Mouse (Mus musculus) brain, embryonic 14.5 days (tissue): ENCODE results near the gene Schip1. TPM values are rescaled to one million over a fixed set of nuclear protein-coding genes. Genes with fewer than 3 reads are reported as not detected.

ENCODE experiments used
- DNase-seq: peaks from one replicate; pipeline ENCODE4 v3.0.0-alpha.2; 2011; ENCODE audit warnings: low read depth
- CTCF ChIP-seq: fragments of 200-500 bp; IDR thresholded peaks from 2 replicates; pipeline ENCODE4 v1.5.1; 2012; ENCODE audit warnings: inconsistent platforms, mild to moderate bottlenecking, moderate library complexity, borderline replicate concordance; ENCODE audit not compliant: insufficient read depth, insufficient read length; ENCODE audit errors: extremely low read depth
- POLR2A ChIP-seq: fragments of 200-500 bp; IDR thresholded peaks from 2 replicates; pipeline ENCODE4 v1.6.1; 2012; ENCODE audit warnings: mild to moderate bottlenecking, inconsistent platforms, borderline replicate concordance; ENCODE audit not compliant: poor library complexity, insufficient read depth, insufficient read length, severe bottlenecking; ENCODE audit errors: extremely low read depth
- polyA plus RNA-seq: library from polyadenylated mRNA; depleted of rRNA; stranded (reverse); fragments of >200 nt; gene quantifications from 2 replicates; pipeline ENCODE4 v1.2.3, GENCODE M21; 2012

The Schip1 gene
- polyA plus RNA-seq, 1 experiment: 80.7 TPM

DNA sequence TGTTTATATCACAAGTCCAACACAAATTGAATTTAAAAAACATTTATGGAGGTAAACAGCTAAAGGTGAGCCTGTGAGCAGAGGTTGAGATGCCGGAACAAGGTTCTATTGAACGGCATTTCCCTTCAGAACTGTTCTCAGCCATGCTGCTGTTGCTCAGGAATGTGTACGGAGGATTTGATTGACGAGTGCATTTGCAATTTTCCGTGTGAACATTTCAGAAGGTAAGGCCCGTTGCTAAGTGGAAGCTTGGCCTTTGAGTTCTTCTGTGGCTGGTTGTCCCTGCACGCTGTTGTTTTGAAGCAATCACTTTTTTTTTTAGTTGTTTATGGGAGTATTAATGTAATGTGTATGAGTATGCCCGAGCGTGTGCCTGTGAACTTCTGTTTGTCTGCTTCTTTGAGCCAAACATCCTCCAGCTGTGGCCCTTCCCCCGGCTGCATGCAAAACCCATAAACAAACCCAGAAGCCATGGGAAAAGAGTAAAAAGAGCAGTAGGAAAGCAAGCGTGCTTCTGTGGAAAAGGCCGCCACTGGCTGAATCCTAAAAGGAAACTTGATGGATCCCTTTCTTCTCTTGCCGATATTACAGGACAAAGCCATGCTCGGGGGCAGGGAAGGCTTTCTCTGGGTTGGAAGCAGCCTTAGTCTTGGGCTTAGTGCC, 518.6 kb downstream of the Schip1 start:
- DNase-seq: peak; percentile 74
- TF ChIP-seq POLR2A (no peak), CTCF (no peak)

DNA sequence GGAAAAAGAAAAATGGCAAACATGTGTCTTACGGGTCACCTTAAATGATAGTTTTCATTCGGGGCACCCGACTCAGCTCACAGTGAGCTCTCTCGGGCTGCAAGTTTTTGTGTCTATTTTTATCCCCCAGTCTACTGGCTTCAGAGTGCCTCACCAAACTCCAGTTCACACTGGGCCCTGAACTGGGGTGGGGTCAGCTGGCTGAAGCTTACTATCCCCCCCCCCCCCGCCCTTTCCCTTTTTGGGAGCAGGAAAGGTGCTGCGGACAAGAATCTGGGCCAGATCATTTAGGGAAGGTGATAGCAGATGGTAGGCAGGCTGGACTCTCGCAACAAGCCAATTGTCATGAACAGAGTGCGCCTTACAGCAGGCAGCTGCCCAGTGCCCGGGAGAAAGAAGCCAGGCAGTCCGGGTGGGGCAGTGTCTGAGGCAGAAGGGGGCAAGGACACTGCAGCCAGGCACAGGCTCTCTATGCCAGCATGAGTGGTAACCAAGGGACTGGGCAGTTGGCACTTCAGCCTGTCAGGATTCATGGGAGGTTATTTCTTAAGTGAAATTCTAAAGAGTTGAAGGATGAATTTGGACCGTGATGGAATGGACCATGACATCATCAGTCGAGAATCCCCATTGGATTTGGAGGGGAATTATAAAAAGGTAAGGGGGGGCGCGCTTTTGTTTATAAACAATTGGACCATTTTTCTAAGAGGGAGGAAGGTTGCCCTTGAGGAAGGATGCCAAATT, 519.3 kb downstream of the Schip1 start:
- DNase-seq: peak; percentile 85
- TF ChIP-seq CTCF (no peak), POLR2A (no peak)

DNA sequence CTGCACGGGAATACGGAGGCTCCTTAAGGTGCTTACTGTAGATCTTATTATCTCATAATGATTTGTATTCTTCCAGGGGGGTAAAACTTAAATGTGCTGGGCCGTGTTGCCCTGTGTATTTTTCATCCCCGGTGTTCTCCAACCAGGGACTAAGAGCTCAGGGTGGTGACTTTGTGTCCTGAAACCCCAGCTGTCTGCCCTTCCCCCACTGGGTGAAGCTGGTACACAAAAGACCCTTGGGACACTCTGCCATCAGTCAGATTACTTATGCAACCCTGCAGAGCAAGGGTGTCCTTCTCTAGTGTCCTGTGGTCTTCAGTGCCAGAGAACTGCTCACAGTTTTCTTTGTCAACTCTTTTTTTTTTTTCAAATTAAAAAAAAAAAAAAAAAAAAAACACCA, 520.6 kb downstream of the Schip1 start:
- TF ChIP-seq CTCF (no peak), POLR2A (no peak)
- no peak for DNase-seq

DNA sequence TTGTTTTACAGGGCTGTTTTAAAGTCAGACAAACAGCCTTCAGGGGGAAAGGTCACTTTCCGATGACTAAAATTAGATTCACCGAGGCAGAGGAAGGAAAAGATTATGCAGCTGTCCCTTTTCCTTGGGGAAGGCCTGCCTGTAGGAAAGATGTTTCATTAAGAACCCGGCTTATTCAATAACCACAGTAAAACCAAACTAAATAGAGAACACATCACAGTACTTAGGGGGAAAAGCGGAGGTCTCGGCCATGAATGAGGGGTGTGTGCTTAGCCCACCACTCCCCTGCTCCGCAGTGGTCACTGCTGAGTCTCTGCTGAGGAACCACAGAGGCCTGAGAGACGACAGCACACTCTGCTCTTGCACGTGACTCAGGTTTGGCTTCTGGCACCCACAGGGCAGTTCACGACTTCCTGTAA, 522.1 kb downstream of the Schip1 start:
- DNase-seq: no peak
- no peak for TF ChIP-seq POLR2A
- TF ChIP-seq CTCF: no peak

DNA sequence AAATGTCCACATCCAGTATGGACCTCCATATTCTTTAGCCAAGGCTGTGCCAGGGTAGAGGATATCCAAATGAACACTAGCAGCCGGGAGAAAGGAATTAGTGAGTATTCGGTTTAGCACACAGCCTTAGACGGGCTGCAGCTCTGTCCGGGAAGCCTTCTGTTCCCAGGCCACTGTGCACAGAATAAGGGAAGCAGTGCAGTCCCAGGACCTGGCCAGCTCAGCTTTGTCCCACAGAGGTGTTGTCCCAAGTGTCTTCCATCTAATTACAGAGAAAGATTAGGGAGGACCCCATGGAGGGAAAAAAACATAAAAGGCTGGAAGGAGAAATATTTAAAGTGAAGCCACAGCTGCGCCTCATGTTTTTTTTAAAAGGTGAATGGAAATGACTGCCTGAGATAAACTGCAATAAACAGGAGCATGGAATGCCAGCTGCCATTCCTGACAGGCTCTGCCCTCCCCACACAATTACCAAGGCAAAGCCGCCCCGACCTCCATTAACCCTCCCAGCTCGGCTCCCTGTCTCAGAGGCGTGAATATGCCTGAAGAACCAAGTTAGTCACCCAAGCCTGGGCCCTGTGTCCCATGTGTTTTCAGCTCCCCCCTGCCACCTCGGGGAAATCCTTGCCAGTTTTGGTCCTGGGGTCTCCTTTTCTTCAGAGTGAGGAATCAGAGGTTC, 523.1 kb downstream of the Schip1 start:
- peak; percentile 82 for DNase-seq

DNA sequence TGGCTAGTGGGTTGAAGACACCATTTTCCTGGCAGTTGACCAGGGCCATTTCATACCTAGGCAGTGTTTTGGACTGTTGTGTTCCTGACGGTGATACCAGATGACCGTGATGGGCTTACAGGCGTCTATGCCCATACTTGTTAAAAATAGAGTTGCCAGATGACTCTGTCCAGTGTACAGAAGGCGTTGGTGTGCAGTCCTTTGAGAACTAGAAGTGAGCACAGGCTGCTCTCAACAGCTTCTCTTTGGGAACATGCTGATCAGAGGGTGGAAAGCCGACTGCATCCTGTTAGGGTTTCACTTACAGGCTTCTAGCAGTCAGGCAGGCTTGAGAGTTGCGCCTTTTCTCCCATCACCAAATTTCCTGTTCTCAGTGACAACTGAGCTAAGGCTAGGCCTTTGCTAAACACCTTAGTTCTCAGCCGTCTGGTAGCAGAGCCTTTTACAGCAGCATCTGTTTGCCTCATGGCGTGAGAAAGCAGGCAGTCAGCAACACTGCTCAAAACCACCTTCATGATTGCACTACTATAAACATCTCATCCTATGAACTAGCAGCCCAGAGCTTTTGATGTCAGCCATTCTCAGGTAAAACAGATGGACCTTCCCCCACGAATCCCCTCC, 524.7 kb downstream of the Schip1 start:
- TF ChIP-seq POLR2A (no peak), CTCF (no peak)
- DNase-seq: no peak

More for the DNA sequence above, 523.1 kb downstream of the Schip1 start:
- TF ChIP-seq POLR2A: no peak
- no peak for TF ChIP-seq CTCF

DNA sequence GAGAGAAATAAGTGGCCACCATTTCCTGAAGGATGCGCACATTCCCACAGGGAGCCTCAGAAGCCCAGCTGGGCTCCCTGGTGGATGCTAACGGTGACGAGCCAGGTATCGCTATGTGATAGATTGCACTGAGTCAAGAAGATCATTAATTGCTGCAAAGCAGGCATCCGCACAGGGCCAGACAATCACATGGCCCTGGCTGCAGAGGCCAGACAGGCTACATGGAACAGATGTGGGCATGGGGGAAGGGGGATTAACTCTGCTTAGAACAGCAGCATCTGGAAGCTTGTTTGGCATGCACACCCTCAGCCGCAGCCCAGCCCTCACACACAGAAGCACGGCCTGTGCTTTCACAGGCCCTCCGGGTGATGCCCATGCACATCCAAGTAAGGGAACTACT, 525.8 kb downstream of the Schip1 start:
- TF ChIP-seq CTCF (no peak), POLR2A (no peak)
- no peak for DNase-seq

DNA sequence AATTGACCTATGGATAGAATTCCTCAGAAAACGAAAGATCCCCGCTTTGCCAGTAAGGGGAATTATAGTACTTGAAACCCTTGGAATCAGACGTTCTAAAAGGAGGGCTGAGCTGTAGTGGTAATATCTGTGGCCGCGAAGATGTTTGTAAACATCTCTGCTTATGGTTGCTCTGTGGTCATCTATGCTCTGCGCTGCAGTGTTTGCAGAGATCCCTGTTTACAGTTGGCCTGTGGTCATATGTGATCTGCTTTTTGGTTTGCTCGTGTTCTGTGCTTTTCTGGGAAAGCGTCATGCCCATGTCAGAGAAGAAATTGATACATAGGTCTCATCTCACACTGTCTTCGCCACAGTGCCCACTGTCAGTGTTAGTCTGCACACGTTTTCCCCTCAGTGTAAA, 528.0 kb downstream of the Schip1 start:
- TF ChIP-seq POLR2A (no peak), CTCF (no peak)
- DNase-seq: no peak

DNA sequence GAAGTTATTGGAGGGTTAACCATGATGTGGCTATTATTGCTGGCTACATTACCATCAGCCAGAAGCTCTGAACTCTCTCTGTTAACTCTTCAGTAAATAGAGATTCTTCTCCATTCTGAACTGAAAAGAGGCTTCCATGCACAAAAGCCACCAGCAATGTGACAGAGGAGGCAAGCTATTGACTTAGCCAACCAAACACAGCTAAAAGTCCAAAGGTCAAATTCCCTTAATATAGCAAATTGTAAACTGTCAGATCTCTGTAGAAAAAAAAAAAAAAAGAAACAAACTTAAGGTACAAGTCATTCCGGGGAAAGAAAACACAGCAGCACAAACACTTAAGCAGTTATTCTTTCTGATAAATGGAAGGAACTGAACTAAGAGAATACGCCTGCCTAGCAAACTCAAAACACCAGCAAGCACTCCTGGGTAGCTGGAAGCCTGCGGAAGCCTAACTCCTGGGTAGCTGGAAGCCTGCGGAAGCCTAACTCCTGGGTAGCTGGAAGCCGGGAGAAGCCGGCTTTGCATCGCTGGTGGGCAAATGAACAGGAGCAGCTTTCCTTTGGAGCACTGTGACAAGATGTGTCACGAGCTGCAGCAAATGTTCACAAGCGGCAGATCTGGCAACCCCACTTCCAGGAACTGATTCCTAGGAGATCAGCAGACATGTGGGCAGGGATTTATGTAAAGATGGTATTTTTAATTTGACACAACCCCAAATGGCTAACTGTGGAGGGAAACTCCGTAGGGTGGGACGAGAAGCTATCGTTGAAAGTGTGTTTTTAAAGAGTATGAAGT, 528.7 kb downstream of the Schip1 start:
- peak; percentile 62 for DNase-seq
- TF ChIP-seq CTCF: no peak

DNA sequence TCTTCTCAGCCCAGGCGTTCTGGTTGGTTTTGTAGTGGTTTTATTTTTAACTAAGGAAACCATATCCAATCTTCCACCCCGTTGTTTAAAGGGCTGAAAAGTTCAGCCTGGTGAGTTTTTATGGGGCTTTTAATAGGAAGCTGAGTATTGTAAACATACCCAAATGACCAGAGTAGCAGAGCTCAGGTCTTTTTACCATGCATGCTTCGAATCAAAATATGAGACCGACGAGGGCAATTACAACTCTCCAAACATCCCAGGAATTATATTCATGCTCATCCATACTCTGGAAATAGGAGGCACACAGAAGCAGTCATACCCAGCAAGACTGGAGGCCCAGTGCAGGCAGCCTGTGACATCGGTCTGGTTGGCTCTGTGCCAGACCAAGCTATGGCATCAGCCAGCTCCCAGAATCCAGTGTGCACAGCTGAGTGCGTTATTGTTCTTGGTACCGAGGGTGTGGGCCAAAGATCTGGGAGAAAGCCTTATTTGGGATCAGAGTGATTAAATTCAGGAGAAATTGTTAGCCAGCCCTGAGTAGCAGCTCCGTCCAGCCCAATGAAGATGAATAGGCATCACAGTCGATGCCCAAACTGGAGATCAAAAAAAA, 530.8 kb downstream of the Schip1 start:
- no peak for TF ChIP-seq CTCF
- peak; percentile 69 for DNase-seq
